Comparison of ENCODE assay signal across 13 mouse cellular contexts in the genomic region with DNA sequence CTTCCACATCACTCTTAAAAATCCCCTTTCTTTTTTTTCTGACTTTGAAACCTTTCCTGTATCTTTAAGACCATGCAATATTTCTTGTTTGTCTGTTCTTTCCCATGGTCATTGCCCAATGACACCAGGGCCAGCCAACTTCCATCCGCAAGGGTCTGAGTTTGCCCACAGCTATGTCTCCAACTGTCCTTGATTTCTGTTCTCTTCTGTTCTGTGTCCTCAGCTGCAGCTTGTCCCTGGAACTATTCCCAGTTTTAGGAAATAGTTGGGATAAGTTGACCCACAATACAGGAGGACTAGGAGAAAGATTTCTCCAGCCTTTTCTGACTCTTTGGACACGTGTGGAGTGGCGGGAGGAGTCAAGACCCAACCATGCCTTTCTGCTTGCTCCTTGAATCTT. TPM values are rescaled to one million over a fixed set of nuclear protein-coding genes. Genes with fewer than 3 reads are reported as not detected.
DNase-seq lines count a peak whose midpoint lies in the region; ATAC-seq lines count a peak whose summit lies in the region.
"Had no signal": no experiment of that assay in that cellular context is flagged by ENCODE, and none has a peak within 500 bp of the region (broad histone marks: within the 10 kb centered on the region; RNA-seq: fewer than 3 reads in every experiment).

No protein-coding gene starts in this region.

- intact Hi-C loops in heart, postnatal 25 days (cut with DNase I), result no loop called here

- peak; percentile 69 to 82 for DNase-seq in adrenal gland, adult (ENCODE audit: inconsistent age in 2 of 2, low spot score in 1 of 2)
- DNase-seq in adrenal gland, postnatal 4 days (ENCODE audit: low spot score in 2 of 2), result no peak
- peak; percentile 22 for DNase-seq in testis, postnatal 14 days (ENCODE audit: low spot score)
- DNase-seq in testis, postnatal 10 days (ENCODE audit: low spot score), result no peak
- peak; percentile 56 for DNase-seq in heart, postnatal 25 days (ENCODE audit: low spot score)
- no peak for DNase-seq in right cerebral cortex, adult 2 months (ENCODE audit: low spot score in 2 of 2)
- DNase-seq in thymus, postnatal 4 days, result no peak
- DNase-seq: embryo, embryonic 11 days; kidney, adult 9 months; layer of hippocampus, adult 9-11 months; right cerebral cortex, postnatal 14 days had no signal

- no peak for ATAC-seq in erythroblast, adult 5-6 weeks (replicated peaks; ENCODE audit: low FRiP score, poor library complexity, severe bottlenecking)
- ATAC-seq: hindbrain, embryonic 16.5 days had no signal

RNA-seq across cellular contexts. Expression of a gene that starts 57.1 kb away (rescaled TPM):
- 100 to 1,000 TPM; 127 to 146 TPM for total RNA-seq in adrenal gland, postnatal 4 days (2021)
- total RNA-seq in heart, postnatal 25 days (2021), result 10 to 100 TPM; 49.6 to 59.8 TPM
- total RNA-seq in erythroblast, adult 5-6 weeks (2015; ENCODE audit: low replicate concordance), result 6.1 and 22.1 TPM in 2 replicates
- 13.0 and 16.5 TPM in 2 replicates for total RNA-seq in erythroblast, adult 5-6 weeks (2017; ENCODE audit: low replicate concordance)

Comparison
In these comparisons a context has a peak if more than half of its experiments do, and no peak if none do; other contexts are left out.
1. DNase-seq: peak in adrenal gland, adult (2 of 2), testis, postnatal 14 days (single experiment) and heart, postnatal 25 days (single experiment); none in adrenal gland, postnatal 4 days (0 of 2), testis, postnatal 10 days (single experiment), right cerebral cortex, adult 2 months (0 of 2) and thymus, postnatal 4 days (single experiment).